Mouse (Mus musculus): Measurements from ENCODE around the gene Trio. TPM values are rescaled to one million over a fixed set of nuclear protein-coding genes. Genes with fewer than 3 reads are reported as not detected.

The Trio gene
- polyA plus RNA-seq, 1 experiment from 2014 or later = 103 TPM

DNA sequence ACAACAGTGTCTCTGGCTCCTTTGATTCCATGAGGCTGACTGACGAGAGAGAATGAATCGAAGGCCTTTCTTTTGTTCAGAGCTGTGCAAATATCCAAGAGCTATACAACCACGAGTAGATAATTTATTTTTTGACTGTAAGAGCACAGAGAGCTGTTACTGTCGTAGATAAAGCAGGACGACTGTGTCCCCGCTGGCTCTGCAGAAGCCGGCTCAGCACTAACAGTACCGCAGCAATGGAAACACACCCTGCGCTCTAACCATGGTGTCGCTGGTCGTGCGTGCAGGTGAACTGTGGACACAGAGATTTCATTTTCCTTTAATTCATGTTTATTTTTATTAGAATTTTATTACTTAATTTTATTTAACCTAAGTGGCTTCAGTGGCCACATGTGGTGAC is 131.5 kb downstream of the Trio start:
- in situ Hi-C loops (cut with MboI; ENCODE audit: low pct_unique_long_range_greater_than_20kb) = no loop called here

DNA sequence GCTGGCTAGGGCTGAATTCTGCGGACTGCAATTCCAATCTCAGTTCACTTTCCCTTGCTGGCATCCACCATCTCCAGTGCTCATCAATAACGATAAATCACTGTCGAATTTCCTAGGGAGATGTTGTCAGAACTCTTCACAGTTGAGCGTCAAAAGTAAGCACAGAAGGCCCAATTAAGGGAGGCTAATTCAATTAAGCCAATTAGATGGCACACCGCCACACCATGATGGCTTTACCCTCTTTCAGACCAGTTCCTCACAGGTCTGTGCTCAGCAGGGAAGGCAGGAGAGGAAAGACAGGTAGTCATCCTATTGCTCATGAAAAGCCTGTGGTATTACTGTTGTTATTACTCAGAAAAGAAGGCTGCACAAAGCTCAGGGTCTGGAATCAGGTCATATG is 133.6 kb downstream of the Trio start:
- ATAC-seq = peak; percentile 32
- no peak for DNase-seq (ENCODE audit: low read depth, low spot score)
- ChIA-PET POLR2A (no interaction called here), CTCF (no interaction called here)
- in situ Hi-C loops (cut with MboI; ENCODE audit: low pct_unique_long_range_greater_than_20kb) = no loop called here
- TF ChIP-seq CTCF (IDR thresholded peaks at IDR 0.05) = no peak
- no peaks in the 10 kb centered on the region for H3K27me3 ChIP-seq

More for the DNA sequence above, 131.5 kb downstream of the Trio start:
- DNase-seq (ENCODE audit: low read depth, low spot score) (no peak), ATAC-seq (no peak)
- POLR2A ChIA-PET = no interaction called here
- CTCF ChIA-PET = interaction anchor here (1.3 to 1.5 kb wide), 2 partner anchors 12 to 172 kb away, joined by 3 to 6 read pairs; no protein-coding TSS in a partner anchor
- no peaks in the 10 kb centered on the region for H3K27me3 ChIP-seq
- TF ChIP-seq CTCF (IDR thresholded peaks at IDR 0.05) = no peak

DNA sequence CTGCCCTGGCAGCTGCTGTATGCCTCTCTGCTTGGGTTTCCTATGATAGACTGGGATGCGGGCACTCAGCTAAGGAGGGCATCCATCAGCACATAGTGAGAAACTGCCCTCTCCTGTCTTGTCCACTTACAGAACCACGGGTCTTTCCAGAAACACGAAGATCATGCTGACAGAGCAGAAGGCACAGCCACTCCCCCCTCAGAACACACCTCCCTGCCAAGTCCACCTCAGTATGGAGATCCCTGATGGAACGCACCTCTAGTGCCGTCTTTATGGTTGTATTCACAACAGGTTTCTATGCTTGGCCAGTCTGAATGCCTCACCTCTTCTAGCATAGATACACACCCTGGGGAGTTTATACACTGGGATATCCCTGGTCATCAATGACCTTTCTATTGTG is 135.0 kb downstream of the Trio start:
- CTCF ChIA-PET = interaction anchor here (0.9 to 2.0 kb wide), 3 partner anchors 9 to 14 kb away, joined by 3 to 6 read pairs (median 5); no protein-coding TSS in a partner anchor
- POLR2A ChIA-PET = interaction anchor here (0.6 kb wide), 1 partner anchor 163 kb away, joined by 4 read pairs; no protein-coding TSS in a partner anchor
- in situ Hi-C loops (cut with MboI; ENCODE audit: low pct_unique_long_range_greater_than_20kb) = no loop called here
- TF ChIP-seq CTCF (IDR thresholded peaks at IDR 0.05) = no peak
- ATAC-seq (no peak), DNase-seq (ENCODE audit: low read depth, low spot score) (no peak)
- H3K27me3 ChIP-seq = no peaks in the 10 kb centered on the region

DNA sequence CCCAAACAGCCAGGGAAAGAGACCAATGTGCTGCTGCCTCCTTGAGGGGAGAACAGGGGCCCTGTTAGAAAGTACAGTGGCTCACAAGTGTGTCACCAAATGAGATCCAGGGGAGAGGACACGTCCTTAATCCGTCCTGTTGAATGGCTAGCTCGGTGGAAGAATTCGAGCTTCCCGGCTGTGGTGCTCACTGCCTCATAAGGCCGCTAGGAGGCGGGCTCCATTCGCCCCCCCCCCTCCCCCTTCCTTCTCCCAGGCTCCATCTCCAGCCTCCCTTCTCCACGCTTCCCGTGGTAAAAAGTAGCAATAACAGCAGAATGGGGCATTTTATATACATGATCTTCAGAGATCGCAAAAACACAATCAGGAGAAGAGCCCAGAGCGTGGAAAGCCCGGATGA is 137.5 kb downstream of the Trio start:
- no peak for TF ChIP-seq CTCF (IDR thresholded peaks at IDR 0.05)
- H3K27me3 ChIP-seq = no peaks in the 10 kb centered on the region
- DNase-seq (ENCODE audit: low read depth, low spot score) (no peak), ATAC-seq (no peak)
- in situ Hi-C loops (cut with MboI; ENCODE audit: low pct_unique_long_range_greater_than_20kb) = no loop called here
- CTCF ChIA-PET = interaction anchor here (1.6 to 1.8 kb wide), 2 partner anchors 10 to 12 kb away, joined by 4 read pairs; no protein-coding TSS in a partner anchor
- POLR2A ChIA-PET = no interaction called here

DNA sequence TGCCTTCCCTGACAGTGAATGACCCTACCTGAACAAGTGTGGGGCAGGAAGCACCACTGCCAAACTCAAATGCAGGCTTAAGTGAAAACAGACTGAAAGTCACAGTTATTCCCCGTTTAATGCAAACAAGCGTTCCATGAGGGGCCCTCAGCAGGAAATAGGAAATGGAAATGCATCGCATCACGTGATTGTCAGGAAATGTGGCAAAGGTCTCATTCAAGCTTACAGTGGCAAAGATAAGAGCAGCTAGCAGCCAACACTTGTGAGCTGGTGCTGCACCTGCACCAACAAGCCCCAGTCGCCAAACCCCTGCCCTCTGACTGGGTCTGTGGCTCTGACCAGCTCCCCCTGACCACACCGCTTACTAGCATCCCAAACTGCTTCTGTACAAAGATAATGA is 138.7 kb downstream of the Trio start:
- DNase-seq (ENCODE audit: low read depth, low spot score) (no peak), ATAC-seq (no peak)
- POLR2A ChIA-PET = interaction anchor here (0.7 kb wide), 1 partner anchor 255 kb away, joined by 3 read pairs; no protein-coding TSS in a partner anchor
- in situ Hi-C loops (cut with MboI; ENCODE audit: low pct_unique_long_range_greater_than_20kb) = no loop called here
- CTCF ChIA-PET = interaction anchor here (1.6 kb wide), 1 partner anchor 11 kb away, joined by 4 read pairs; no protein-coding TSS in a partner anchor
- TF ChIP-seq CTCF (IDR thresholded peaks at IDR 0.05) = no peak
- no peaks in the 10 kb centered on the region for H3K27me3 ChIP-seq

DNA sequence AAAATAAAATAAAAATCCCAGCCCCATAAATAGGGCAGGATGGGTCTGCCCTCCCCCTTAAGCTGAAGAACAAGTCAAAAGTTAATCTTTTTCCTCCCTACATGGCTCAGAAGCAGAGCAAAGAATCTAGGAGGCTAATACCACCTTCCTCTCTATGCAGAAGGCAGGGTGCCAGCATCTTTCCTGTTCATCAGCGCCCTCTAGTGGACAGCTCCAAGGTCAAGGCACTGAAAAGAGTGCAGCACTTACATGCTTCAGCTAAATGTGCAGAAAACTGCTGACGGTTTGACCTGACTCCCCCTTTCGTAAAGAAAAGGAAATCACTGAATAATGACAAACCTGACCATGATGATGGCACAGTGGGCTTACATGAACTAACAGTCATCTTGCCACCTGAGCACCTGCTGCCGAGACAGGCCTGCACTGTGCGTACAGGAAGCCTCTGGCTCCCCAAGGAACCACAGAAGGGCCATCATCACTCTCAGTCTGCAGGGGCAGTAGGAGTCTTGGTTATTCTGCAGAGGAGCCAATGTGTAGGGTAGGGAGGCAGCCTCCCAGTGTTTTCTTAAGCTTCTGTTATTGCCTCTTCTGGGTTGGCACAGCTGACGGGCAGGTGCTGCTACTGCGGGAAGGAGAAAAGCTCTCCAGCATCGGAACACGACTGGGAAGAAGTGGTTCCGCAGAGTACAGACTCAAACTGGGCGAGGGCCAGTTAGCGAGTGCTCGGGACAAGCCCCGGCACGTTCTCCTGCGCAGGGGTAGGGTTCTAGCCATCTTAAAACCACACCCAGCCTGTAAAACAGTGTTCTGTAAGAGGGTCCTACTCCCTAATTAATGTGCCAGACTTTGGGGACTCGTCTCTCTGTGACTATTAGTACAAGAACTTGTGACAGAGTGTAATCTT is 141.0 kb downstream of the Trio start:
- H3K27me3 ChIP-seq = no peaks in the 10 kb centered on the region
- ChIA-PET POLR2A (no interaction called here), CTCF (interaction anchor here (1.0 to 2.8 kb wide), 10 partner anchors 10 to 298 kb away, joined by 3 to 23 read pairs (median 5); no protein-coding TSS in a partner anchor)
- in situ Hi-C loops (cut with MboI; ENCODE audit: low pct_unique_long_range_greater_than_20kb) = no loop called here
- ATAC-seq (peak; percentile 91), DNase-seq (ENCODE audit: low read depth, low spot score) (peak; percentile 30)
- TF ChIP-seq CTCF (IDR thresholded peaks at IDR 0.05) = peak; percentile 92

DNA sequence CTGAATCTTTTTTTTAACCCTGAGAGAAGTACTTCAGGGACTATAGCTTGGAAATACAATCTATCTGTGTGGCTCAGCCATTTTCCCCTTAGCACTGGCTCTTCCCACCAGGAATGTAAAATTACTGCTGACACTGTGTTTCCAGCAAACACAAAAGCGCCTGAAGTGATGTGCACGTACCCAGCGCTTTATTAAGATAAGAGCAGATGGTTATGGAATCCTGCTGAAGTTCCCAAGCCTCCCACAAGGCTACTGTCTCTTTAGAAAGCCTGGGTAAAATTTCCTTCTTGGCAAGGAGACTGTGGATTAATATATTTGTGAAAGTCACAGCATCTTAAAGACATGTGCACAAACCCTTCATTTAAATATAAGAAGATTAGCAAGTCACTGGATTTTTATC is 141.8 kb downstream of the Trio start:
- in situ Hi-C loops (cut with MboI; ENCODE audit: low pct_unique_long_range_greater_than_20kb) = no loop called here
- ChIA-PET CTCF (interaction anchor here (1.0 to 2.8 kb wide), 9 partner anchors 9 to 298 kb away, joined by 3 to 23 read pairs (median 6); no protein-coding TSS in a partner anchor), POLR2A (no interaction called here)
- H3K27me3 ChIP-seq = no peaks in the 10 kb centered on the region
- TF ChIP-seq CTCF (IDR thresholded peaks at IDR 0.05) = no peak
- ATAC-seq = no peak
- DNase-seq (ENCODE audit: low read depth, low spot score) = no peak

DNA sequence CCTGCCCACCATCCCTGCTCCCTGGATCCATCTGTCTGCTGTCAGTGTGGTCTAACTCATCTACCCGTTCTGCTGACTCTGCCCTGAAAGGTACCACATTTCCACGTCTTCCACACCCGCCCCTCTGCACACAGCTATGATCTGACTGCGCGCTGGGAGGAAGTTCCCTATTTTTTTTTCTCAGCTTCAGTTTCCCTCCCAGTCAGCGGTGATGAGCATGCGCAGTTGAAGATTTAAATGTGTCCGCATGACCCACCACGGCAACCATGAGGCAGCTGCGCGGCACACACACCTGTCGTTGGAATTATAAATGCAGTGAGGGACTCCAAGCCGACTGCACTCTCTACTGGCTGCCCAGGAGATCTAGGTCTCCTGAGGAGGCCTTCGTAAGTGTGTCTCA is 142.8 kb downstream of the Trio start:
- in situ Hi-C loops (cut with MboI; ENCODE audit: low pct_unique_long_range_greater_than_20kb) = no loop called here
- ChIA-PET CTCF (interaction anchor here (2.3 to 2.8 kb wide), 3 partner anchors 8 to 299 kb away, joined by 9 to 23 read pairs (median 15); no protein-coding TSS in a partner anchor), POLR2A (no interaction called here)
- no peak for TF ChIP-seq CTCF (IDR thresholded peaks at IDR 0.05)
- ATAC-seq (no peak), DNase-seq (ENCODE audit: low read depth, low spot score) (no peak)
- H3K27me3 ChIP-seq = no peaks in the 10 kb centered on the region

DNA sequence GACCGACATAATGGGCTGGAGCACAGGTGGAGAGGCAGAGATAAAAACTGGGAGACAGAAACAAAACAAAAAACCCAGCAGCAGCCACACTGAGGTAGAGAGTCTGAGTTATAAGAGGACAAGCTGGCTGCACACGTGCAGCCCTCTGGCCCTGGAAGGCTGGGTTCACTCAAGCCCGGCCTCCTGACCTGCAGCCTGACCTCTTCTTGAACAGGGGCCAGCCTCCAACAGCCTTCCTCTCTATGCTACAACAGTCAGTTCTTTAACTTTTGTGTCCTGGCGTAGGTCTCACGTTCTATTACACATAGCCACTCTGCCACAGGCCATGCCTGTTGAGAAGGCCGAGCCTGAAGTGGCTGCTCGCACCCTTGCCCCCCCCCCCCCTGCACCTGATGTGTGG is 147.8 kb downstream of the Trio start:
- in situ Hi-C loops (cut with MboI; ENCODE audit: low pct_unique_long_range_greater_than_20kb) = no loop called here
- POLR2A ChIA-PET = no interaction called here

DNA sequence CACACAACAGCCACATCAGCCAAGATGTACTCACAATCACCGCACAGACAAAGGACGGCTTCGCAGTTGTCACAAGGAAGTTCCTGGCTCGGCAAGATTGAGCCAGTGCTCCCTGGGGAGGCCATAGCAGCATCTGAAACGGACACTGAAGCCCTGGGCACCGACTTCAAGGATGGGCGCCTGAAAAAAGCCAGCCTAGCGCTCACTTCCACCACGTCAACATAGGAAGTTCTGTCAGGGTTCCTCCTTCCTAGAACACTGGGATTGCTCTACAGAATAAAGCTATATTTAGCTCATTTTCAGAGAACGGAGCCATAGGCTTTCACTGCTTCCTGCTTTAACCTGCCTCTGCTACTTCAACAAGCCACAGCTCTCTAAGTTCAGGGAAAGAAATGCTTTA is 149.3 kb downstream of the Trio start:
- ATAC-seq (no peak), DNase-seq (ENCODE audit: low read depth, low spot score) (no peak)
- no peak for TF ChIP-seq CTCF (IDR thresholded peaks at IDR 0.05)
- no peaks in the 10 kb centered on the region for H3K27me3 ChIP-seq
- POLR2A ChIA-PET = no interaction called here
- CTCF ChIA-PET = interaction anchor here (1.0 to 2.7 kb wide), 4 partner anchors 8 to 16 kb away, joined by 4 to 15 read pairs (median 5); no protein-coding TSS in a partner anchor
- in situ Hi-C loops (cut with MboI; ENCODE audit: low pct_unique_long_range_greater_than_20kb) = no loop called here

More for the DNA sequence above, 147.8 kb downstream of the Trio start:
- DNase-seq (ENCODE audit: low read depth, low spot score) = no peak
- no peak for TF ChIP-seq CTCF (IDR thresholded peaks at IDR 0.05)
- CTCF ChIA-PET = interaction anchor here (1.2 kb wide), 1 partner anchor 18 kb away, joined by 3 read pairs; no protein-coding TSS in a partner anchor
- no peak for ATAC-seq
- no peaks in the 10 kb centered on the region for H3K27me3 ChIP-seq

DNA sequence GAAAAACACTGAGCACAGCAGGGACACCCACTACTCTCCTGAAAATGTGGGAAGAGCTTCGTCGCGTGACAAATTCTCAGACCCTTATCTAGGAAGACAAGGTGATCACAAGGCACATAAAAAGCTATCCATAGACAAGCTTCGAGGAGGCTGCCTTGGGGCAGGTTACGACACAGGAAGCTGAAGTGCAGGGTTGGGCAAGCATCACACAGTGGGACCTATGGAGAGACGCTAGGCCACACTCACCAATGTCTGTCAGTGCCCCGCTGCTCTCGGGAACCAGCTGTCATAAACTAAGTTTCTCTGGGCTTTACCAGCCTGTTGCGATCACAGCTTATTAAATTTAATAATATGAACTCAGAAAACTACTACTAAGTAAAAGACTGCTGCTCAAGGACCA is 149.9 kb downstream of the Trio start:
- ATAC-seq (no peak), DNase-seq (ENCODE audit: low read depth, low spot score) (no peak)
- no peaks in the 10 kb centered on the region for H3K27me3 ChIP-seq
- in situ Hi-C loops (cut with MboI; ENCODE audit: low pct_unique_long_range_greater_than_20kb) = no loop called here
- no peak for TF ChIP-seq CTCF (IDR thresholded peaks at IDR 0.05)
- ChIA-PET CTCF (interaction anchor here (0.7 to 2.7 kb wide), 6 partner anchors 8 to 52 kb away, joined by 4 to 15 read pairs (median 4); no protein-coding TSS in a partner anchor), POLR2A (no interaction called here)
